Mouse (Mus musculus) midbrain, embryonic 14.5 days (tissue): ENCODE results near the gene Prdm16. TPM values are rescaled to one million over a fixed set of nuclear protein-coding genes. Genes with fewer than 3 reads are reported as not detected.

Source experiments
- ATAC-seq: fragments of 200-750 bp; cut with Nextera tagmentation; 2 replicates; pipeline ENCODE4 v1.8.0; 2017; ENCODE audit warnings: moderate number of reproducible peaks, moderate library complexity; ENCODE audit not compliant: low FRiP score, low TSS enrichment
- DNase-seq: peaks from one replicate; pipeline ENCODE4 v3.0.0-alpha.2; 2015
- H3K27ac ChIP-seq: fragments of 300-500 bp; sonication (generic); replicated peaks from 2 replicates; pipeline ENCODE4 v1.5.1; 2014; ENCODE audit warnings: mild to moderate bottlenecking, low read depth, low read length, moderate library complexity
- H3K27me3 ChIP-seq: fragments of 300-500 bp; sonication (generic); 2 replicates; pipeline ENCODE4 v1.6.1; 2014; ENCODE audit warnings: low read length, control low read depth, mixed read lengths; ENCODE audit not compliant: control insufficient read depth, insufficient read depth
- H3K36me3 ChIP-seq: fragments of 300-500 bp; sonication (generic); 2 replicates; pipeline ENCODE4 v1.6.1; 2014; ENCODE audit warnings: low read length, control low read depth; ENCODE audit not compliant: control insufficient read depth, insufficient read depth
- H3K4me1 ChIP-seq: fragments of 300-500 bp; sonication (generic); 2 replicates; pipeline ENCODE4 v1.6.1; 2014; ENCODE audit warnings: mild to moderate bottlenecking, antibody characterized with exemption, low read length, control low read depth; ENCODE audit not compliant: control insufficient read depth, insufficient read depth
- H3K4me2 ChIP-seq: fragments of 300-500 bp; sonication (generic); 2 replicates; pipeline ENCODE4 v1.6.1; 2014; ENCODE audit warnings: mild to moderate bottlenecking, low read length, moderate library complexity
- H3K4me3 ChIP-seq: fragments of 300-500 bp; sonication (generic); replicated peaks from 2 replicates; pipeline ENCODE4 v1.5.1; 2014; ENCODE audit warnings: low read depth, low read length
- H3K9ac ChIP-seq: fragments of 300-500 bp; sonication (generic); replicated peaks from 2 replicates; pipeline ENCODE4 v1.6.1; 2014; ENCODE audit warnings: mild to moderate bottlenecking, low read length, moderate library complexity
- H3K9me3 ChIP-seq: fragments of 300-500 bp; sonication (generic); 2 replicates; pipeline ENCODE4 v1.6.1; 2016; ENCODE audit warnings: low read length, control low read depth, mixed read lengths; ENCODE audit not compliant: control insufficient read depth
- WGBS: fragments of 180-500 bp; shearing (Covaris S2); extraction: QIAGEN DNeasy Blood & Tissue Kit; methylation state at CpG from one replicate; pipeline ENCODE4 v1.1.7; 2014; 5-methylcytosine and 5-hydroxymethylcytosine counted together
- polyA plus RNA-seq: library from polyadenylated mRNA; unstranded; fragments of >200 nt; fragmentation: Nextera tagmentation; extraction: Ambion mirVana; gene quantifications from 2 replicates; pipeline ENCODE4 v1.2.1, GENCODE M21; 2014

Prdm16 gene
- polyA plus RNA-seq, 1 experiment from 2014 or later: 10.1 TPM

- WGBS: 38% methylated on average over 5 of the region's 5 CpGs
- Histone ChIP-seq H3K27ac (no peak overlapping the region), H3K9ac (no peak overlapping the region), H3K27me3 (peaks cover 59% of the 10 kb centered on the region; the same call in 1 of the 2 replicates), H3K4me2 (no peak overlapping the region), H3K4me3 (no peak overlapping the region), H3K36me3 (no peaks in the 10 kb centered on the region), H3K9me3 (no peaks in the 10 kb centered on the region), H3K4me1 (peaks cover 11% of the 10 kb centered on the region; the same call in 1 of the 2 replicates)
- ATAC-seq: no peak
- DNase-seq: no peak
Measured at GRCm38 (mm10) chr4:154488031-154488430, 148.6 kb downstream of the Prdm16 start.

- H3K36me3 ChIP-seq: no peaks in the 10 kb centered on the region
- no peak overlapping the region for H3K4me2 ChIP-seq
- H3K27me3 ChIP-seq: peaks cover 71% of the 10 kb centered on the region
- no peaks in the 10 kb centered on the region for H3K9me3 ChIP-seq
- H3K4me3 ChIP-seq: no peak overlapping the region
- no peak for ATAC-seq
- no peak overlapping the region for H3K27ac ChIP-seq
- DNase-seq: no peak
- 0 out of 2 replicates have a peak, but pooled peaks cover 9% of the 10 kb centered on the region for H3K4me1 ChIP-seq
- H3K9ac ChIP-seq: no peak overlapping the region
- 86% methylated on average over 14 of the region's 14 CpGs for WGBS
Measured at GRCm38 (mm10) chr4:154482695-154483094, 154.0 kb downstream of the Prdm16 start.

- Histone ChIP-seq H3K4me2 (no peak overlapping the region), H3K9me3 (no peaks in the 10 kb centered on the region), H3K4me1 (0 out of 2 replicates have a peak, but pooled peaks cover 9% of the 10 kb centered on the region), H3K27ac (no peak overlapping the region), H3K27me3 (peaks cover 74% of the 10 kb centered on the region), H3K4me3 (no peak overlapping the region), H3K9ac (no peak overlapping the region), H3K36me3 (no peaks in the 10 kb centered on the region)
- DNase-seq (no peak), ATAC-seq (no peak)
- 64% methylated on average over 14 of the region's 14 CpGs for WGBS
Measured at GRCm38 (mm10) chr4:154481771-154482637, 154.7 kb downstream of the Prdm16 start.

- Histone ChIP-seq H3K36me3 (no peaks in the 10 kb centered on the region), H3K27ac (no peak overlapping the region), H3K4me3 (no peak overlapping the region), H3K9me3 (no peaks in the 10 kb centered on the region), H3K4me1 (0 out of 2 replicates have a peak, but pooled peaks cover 9% of the 10 kb centered on the region), H3K4me2 (no peak overlapping the region), H3K27me3 (peaks cover 86% of the 10 kb centered on the region), H3K9ac (no peak overlapping the region)
- no peak for DNase-seq
- no peak for ATAC-seq
- 76% methylated on average over 9 of the region's 9 CpGs for WGBS
Measured at GRCm38 (mm10) chr4:154480544-154481260, 156.0 kb downstream of the Prdm16 start.

- 72% methylated on average over 15 of the region's 15 CpGs for WGBS
- Histone ChIP-seq H3K36me3 (no peaks in the 10 kb centered on the region), H3K4me1 (0 out of 2 replicates have a peak, but pooled peaks cover 9% of the 10 kb centered on the region), H3K4me2 (no peak overlapping the region), H3K9me3 (no peaks in the 10 kb centered on the region), H3K9ac (no peak overlapping the region), H3K4me3 (no peak overlapping the region), H3K27me3 (peaks cover 88% of the 10 kb centered on the region), H3K27ac (no peak overlapping the region)
- DNase-seq (no peak), ATAC-seq (no peak)
Measured at GRCm38 (mm10) chr4:154480143-154480542, 156.5 kb downstream of the Prdm16 start.

GRCm38 (mm10) chr4:154478933-154479613 lies 157.6 kb downstream of the Prdm16 start:
- DNase-seq (no peak), ATAC-seq (no peak)
- no peak overlapping the region for H3K9ac ChIP-seq
- peaks cover 88% of the 10 kb centered on the region for H3K27me3 ChIP-seq
- no peak overlapping the region for H3K4me2 ChIP-seq
- 0 out of 2 replicates have a peak, but pooled peaks cover 9% of the 10 kb centered on the region for H3K4me1 ChIP-seq
- H3K4me3 ChIP-seq: no peak overlapping the region
- no peak overlapping the region for H3K27ac ChIP-seq
- WGBS: 86% methylated on average over 8 of the region's 8 CpGs
- H3K36me3 ChIP-seq: no peaks in the 10 kb centered on the region
- no peaks in the 10 kb centered on the region for H3K9me3 ChIP-seq

GRCm38 (mm10) chr4:154473571-154474307 lies 162.9 kb downstream of the Prdm16 start:
- DNase-seq: peak; percentile 64
- Histone ChIP-seq H3K27me3 (peaks cover 71% of the 10 kb centered on the region), H3K36me3 (no peaks in the 10 kb centered on the region), H3K4me3 (no peak overlapping the region), H3K9me3 (no peaks in the 10 kb centered on the region), H3K27ac (no peak overlapping the region), H3K4me1 (peaks cover 29% of the 10 kb centered on the region), H3K4me2 (0 out of 2 replicates have a peak overlapping the region, but pooled peaks have one; percentile 13), H3K9ac (no peak overlapping the region)
- WGBS: 10% methylated on average over 25 of the region's 25 CpGs
- ATAC-seq: no peak

- H3K27me3 ChIP-seq: peaks cover 73% of the 10 kb centered on the region
- peak overlapping the region; percentile 27; the same call in 1 of the 2 replicates for H3K27ac ChIP-seq
- 22% methylated on average over 8 of the region's 8 CpGs for WGBS
- ATAC-seq (no peak), DNase-seq (peak; percentile 43)
- no peak overlapping the region for H3K4me3 ChIP-seq
- no peaks in the 10 kb centered on the region for H3K36me3 ChIP-seq
- no peaks in the 10 kb centered on the region for H3K9me3 ChIP-seq
- no peak overlapping the region for H3K9ac ChIP-seq
- peaks cover 29% of the 10 kb centered on the region for H3K4me1 ChIP-seq
- H3K4me2 ChIP-seq: no peak overlapping the region
Measured at GRCm38 (mm10) chr4:154472569-154472968, 164.1 kb downstream of the Prdm16 start.
